Mouse (Mus musculus) erythroblast, adult 5-6 weeks (primary cell): ENCODE data around the gene Zcchc7. TPM values are rescaled to one million over a fixed set of nuclear protein-coding genes. Genes with fewer than 3 reads are reported as not detected.
A peak's percentile ranks its signal among the peaks of the same experiment; 100 is the strongest.

Experiments
- ATAC-seq: replicated peaks from 2 replicates; pipeline ENCODE4 v1.8.0; 2016; ENCODE audit warnings: moderate number of reproducible peaks, mild to moderate bottlenecking, moderate TSS enrichment, inconsistent platforms; ENCODE audit not compliant: poor library complexity, low FRiP score, severe bottlenecking
- total RNA-seq, 2 experiments: library from RNA; stranded (forward) in 1 of 2; stranded (reverse) in 1 of 2; fragments of 150-400 nt in 1 of 2; fragments of 200-764, 138-1000 nt in 1 of 2; gene quantifications; 2 replicates each; pipeline versions ENCODE4 v1.2.3 to v1.2.4; 2015 to 2017; ENCODE audit warnings: low replicate concordance in 2 of 2

The Zcchc7 gene
- total RNA-seq, 2 experiments from 2014 or later = 19.2 to 39.8 TPM

GRCm38 (mm10) chr4:44756134-44756951, 666 bp downstream of the Zcchc7 start:
- peak; percentile 97 for ATAC-seq

GRCm38 (mm10) chr4:44757131-44757530, 1.5 kb downstream of the Zcchc7 start:
- ATAC-seq = peak; percentile 10; the same call in 1 of the 2 replicates

- no peak for ATAC-seq
Measured at GRCm38 (mm10) chr4:44774890-44775289, 19.2 kb downstream of the Zcchc7 start.

GRCm38 (mm10) chr4:44776651-44777050, 21.0 kb downstream of the Zcchc7 start:
- ATAC-seq = no peak

- ATAC-seq = no peak
Measured at GRCm38 (mm10) chr4:44777101-44777500, 21.4 kb downstream of the Zcchc7 start.

- ATAC-seq = no peak
Measured at GRCm38 (mm10) chr4:44777711-44778110, 22.0 kb downstream of the Zcchc7 start.

GRCm38 (mm10) chr4:44778316-44778715, 22.6 kb downstream of the Zcchc7 start:
- no peak for ATAC-seq

GRCm38 (mm10) chr4:44780462-44781157, 24.9 kb downstream of the Zcchc7 start:
- ATAC-seq = no peak

GRCm38 (mm10) chr4:44781494-44781893, 25.8 kb downstream of the Zcchc7 start:
- no peak for ATAC-seq

- ATAC-seq = no peak
Measured at GRCm38 (mm10) chr4:44783566-44784292, 28.1 kb downstream of the Zcchc7 start.

- no peak for ATAC-seq
Measured at GRCm38 (mm10) chr4:44812855-44813254, 57.2 kb downstream of the Zcchc7 start.

GRCm38 (mm10) chr4:44813770-44814169, 58.1 kb downstream of the Zcchc7 start:
- no peak for ATAC-seq

- ATAC-seq = no peak
Measured at GRCm38 (mm10) chr4:44816584-44816983, 60.9 kb downstream of the Zcchc7 start.

GRCm38 (mm10) chr4:44830609-44831008, 74.9 kb downstream of the Zcchc7 start:
- ATAC-seq = no peak

- no peak for ATAC-seq
Measured at GRCm38 (mm10) chr4:44851835-44852251, 96.2 kb downstream of the Zcchc7 start.

- ATAC-seq = no peak
Measured at GRCm38 (mm10) chr4:44871591-44871990, 115.9 kb downstream of the Zcchc7 start.

- no peak for ATAC-seq
Measured at GRCm38 (mm10) chr4:44872048-44872447, 116.4 kb downstream of the Zcchc7 start.

- no peak for ATAC-seq
Measured at GRCm38 (mm10) chr4:44880065-44880623, 124.5 kb downstream of the Zcchc7 start.

- ATAC-seq = no peak
Measured at GRCm38 (mm10) chr4:44886143-44886542, 130.5 kb downstream of the Zcchc7 start.

GRCm38 (mm10) chr4:44891344-44891743, 135.7 kb downstream of the Zcchc7 start:
- no peak for ATAC-seq
